Mouse (Mus musculus): ENCODE data around the gene Cped1.

Cped1 gene

DNA sequence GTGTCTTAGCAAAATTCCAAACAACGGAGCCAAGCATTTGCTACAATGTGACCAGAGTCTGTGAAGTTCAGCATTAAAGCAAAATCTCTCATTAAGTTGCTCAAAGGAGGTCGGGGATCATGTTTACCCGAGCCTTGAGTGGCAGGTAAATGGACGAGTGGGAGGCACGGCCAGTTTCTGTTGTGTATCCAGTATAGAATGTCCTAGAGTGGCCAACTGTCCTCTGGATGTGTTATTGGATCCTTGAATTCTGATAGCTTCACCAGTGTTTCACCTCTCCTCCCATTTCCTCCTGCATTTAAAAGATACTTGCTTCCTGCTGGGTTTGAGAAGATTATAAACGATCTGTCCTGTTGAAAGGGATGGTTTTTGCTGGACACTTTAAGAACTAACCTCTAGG is 14.4 kb downstream of the Cped1 start:
- no peak for DNase-seq (ENCODE audit: low spot score)

- no peak for DNase-seq (ENCODE audit: low spot score)
Observed at GRCm38 (mm10) chr6:22000881-22001280, 15.2 kb downstream of the Cped1 start.

DNA sequence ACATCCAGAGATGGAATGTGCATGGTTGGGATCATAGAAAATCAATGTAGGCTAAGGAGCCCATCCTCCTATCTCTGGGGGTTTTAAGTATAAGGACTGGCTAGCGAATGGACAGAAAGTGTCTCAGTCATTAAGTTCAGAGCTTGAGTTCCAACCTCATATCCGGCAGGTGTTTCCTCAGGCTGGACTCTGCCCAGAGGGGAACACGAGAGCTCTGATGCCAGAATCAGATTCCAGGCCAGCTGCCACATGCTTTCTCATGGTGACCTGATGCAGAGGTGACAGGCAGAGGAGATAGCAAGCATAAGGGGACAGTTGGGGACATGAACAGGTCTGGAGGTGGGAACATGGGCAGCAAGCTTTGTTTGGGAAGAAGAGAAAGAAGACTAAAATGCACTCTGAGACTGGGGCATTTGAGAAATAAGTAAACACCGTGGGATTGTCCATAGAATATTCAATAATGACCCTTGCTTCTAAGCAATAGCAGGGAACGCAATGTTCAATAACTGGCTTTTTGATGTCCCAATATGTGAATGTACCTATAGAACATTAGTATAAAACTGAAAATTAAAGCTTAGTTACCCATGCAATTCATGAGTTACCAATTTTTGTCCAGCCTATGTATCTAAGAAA is 15.7 kb downstream of the Cped1 start:
- DNase-seq (ENCODE audit: low spot score): no peak

- peak; percentile 43 for DNase-seq (ENCODE audit: low spot score)
Observed at GRCm38 (mm10) chr6:22002521-22003199, 16.9 kb downstream of the Cped1 start.

DNA sequence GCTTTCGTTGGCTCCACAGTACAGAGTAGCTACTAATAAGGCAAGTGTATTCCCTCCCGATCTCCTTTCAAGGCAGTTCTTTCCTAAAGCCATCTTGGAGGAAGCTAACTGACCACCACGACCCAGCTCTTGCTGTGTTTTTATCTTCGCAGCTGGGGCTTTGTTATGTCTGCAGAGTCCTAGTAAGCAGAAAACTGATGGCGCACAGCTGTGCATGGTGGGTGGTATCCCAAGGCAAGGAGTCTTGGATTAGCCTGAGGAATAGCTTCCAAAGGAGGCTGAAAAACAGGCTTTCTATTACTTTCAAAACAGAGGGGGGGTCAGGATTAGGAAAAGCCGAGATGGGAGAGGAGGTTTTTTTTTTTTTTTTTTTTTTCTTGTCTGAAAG is 17.5 kb downstream of the Cped1 start:
- DNase-seq (ENCODE audit: low spot score): peak; percentile 70

GRCm38 (mm10) chr6:22003959-22004543 is 18.3 kb downstream of the Cped1 start:
- no peak for DNase-seq (ENCODE audit: low spot score)

DNA sequence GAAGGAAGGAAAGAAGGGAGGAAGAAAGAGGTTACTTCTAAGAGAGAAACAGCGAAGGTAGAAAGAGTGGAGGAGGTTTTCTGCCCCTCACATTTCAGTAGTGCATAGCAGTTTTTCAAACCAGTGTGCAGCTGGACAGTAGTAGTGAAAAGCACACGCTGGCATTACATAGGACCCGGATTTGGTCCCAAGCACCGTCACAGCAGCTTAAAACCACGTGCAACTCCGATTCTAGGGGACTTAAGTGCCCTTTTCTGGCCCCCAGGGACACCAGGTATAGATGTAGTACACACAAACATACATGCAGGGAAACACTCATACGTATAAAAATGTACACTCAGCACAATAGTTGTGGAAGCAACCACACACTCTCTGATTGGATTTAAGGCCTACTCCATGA is 22.6 kb downstream of the Cped1 start:
- DNase-seq (ENCODE audit: low spot score): no peak

DNA sequence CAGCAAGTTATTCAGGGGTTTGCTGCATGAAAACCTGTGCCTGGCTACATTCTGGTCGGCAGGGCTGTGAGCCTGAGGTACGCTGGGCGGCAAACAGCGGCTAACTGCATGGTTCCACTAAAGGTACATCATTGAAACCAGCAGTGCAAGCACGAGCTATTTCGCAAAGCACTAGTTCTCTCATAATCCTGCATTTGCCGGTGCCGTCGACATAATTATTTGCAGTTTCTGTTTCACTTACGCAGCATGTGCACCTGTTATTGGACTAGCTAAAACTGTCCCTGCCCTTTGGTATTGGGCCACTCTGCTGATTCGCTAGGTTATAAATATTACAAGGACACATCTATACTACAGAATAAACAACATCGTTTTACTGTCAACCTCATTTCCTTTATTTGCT is 24.5 kb downstream of the Cped1 start:
- DNase-seq (ENCODE audit: low spot score): no peak

GRCm38 (mm10) chr6:22010761-22011281 is 25.1 kb downstream of the Cped1 start:
- no peak for DNase-seq (ENCODE audit: low spot score)

- no peak for DNase-seq (ENCODE audit: low spot score)
Observed at GRCm38 (mm10) chr6:22011546-22011945, 25.8 kb downstream of the Cped1 start.

DNA sequence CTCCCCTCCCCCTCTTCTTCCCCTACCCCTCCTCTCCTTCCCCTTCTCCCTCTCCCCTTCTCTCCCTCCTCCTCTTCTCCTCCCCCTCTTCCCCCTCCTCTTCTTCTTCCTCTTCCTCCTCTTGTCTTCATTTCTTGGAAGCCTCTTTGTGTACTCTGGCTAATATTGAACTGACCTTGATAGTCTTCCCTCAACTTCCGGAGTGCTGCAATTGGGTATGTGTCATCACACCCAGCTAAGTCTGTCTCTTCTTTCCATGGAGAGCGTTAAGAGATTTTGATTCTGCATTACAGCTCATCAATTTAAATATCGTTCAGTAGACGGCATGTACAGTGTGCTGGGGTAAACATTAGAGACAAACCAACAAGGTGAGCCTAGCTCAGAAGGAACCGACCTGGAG is 26.4 kb downstream of the Cped1 start:
- no peak for DNase-seq (ENCODE audit: low spot score)

- no peak for DNase-seq (ENCODE audit: low spot score)
Observed at GRCm38 (mm10) chr6:22012501-22012900, 26.8 kb downstream of the Cped1 start.

- no peak for DNase-seq (ENCODE audit: low spot score)
Observed at GRCm38 (mm10) chr6:22013394-22013793, 27.7 kb downstream of the Cped1 start.

- DNase-seq (ENCODE audit: low spot score): no peak
Observed at GRCm38 (mm10) chr6:22014291-22014911, 28.7 kb downstream of the Cped1 start.

DNA sequence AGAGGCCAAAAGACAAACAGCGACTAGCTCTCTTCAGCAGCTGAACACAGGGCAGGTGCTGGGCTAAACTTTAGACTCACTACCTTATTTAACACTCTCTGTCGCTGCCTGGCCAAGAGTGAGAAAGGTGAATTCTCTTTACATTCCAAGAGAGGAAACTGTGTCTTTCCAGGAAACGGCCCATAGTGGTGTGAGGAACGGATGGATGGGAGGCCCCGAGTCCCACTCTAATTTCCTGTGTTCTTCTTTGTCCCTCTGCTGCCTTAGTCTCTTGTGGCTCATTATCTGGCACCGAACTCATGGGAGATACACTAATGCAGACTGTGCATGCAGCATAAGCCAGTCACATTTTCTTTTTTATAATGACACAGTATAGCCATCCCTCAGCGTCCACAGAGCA is 31.9 kb downstream of the Cped1 start:
- DNase-seq (ENCODE audit: low spot score): no peak

GRCm38 (mm10) chr6:22018768-22019445 is 33.2 kb downstream of the Cped1 start:
- no peak for DNase-seq (ENCODE audit: low spot score)

DNA sequence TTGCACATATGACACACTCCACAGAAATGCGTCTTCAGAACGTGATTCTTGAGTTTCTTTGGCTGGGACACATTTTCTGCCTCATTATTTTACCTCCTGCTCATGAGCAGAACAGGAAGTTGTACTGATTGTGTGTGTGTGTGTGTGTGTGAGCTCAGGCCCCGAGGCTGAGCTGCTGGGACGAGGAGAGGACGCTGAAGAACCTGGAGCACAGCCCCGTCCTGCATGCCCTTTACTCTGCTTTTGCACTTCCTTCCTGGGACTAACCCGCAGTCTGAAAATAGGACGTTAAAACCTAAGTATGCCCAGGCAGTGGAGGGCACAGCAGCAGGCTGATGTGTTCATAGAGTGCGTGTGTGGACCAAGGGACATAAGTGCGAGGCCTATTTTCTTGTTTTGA is 33.9 kb downstream of the Cped1 start:
- DNase-seq (ENCODE audit: low spot score): no peak

DNA sequence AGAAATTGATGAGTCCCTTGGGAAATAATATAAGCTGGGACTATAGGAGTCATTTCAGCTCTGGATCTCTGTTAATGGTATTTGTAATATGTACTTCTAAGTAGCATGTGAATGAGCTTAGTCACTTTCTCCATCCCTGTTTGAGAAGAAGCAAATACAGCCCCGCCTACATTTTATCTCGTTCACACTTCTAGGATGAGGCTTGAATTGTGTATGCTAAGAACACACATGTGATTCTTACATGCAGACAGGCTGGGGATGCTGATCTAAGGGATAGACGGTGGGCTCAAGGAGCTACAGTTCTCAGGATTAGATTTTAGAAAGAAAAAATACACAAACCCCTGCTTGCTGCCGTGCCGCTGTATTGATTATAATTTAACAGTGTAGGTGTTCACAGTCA is 35.0 kb downstream of the Cped1 start:
- DNase-seq (ENCODE audit: low spot score): no peak

- no peak for DNase-seq (ENCODE audit: low spot score)
Observed at GRCm38 (mm10) chr6:22021315-22021714, 35.6 kb downstream of the Cped1 start.

- no peak for DNase-seq (ENCODE audit: low spot score)
Observed at GRCm38 (mm10) chr6:22024168-22024567, 38.5 kb downstream of the Cped1 start.

- no peak for DNase-seq (ENCODE audit: low spot score)
Observed at GRCm38 (mm10) chr6:22025584-22026357, 40.1 kb downstream of the Cped1 start.

DNA sequence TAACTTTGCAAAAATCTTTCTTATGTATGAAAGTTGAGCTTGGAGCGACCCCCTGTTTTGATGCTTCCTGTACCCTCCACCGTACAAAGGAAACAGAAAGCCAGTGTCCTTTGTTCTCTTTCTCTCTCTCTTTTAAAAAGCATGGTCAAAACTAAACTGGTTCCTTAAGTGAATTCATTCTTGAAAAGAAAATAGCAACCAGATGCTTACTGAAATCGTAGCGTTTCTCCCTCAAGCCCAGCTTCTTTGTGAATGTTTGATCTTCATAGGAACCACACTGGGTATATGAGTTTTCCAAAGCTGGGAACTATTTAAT is 40.6 kb downstream of the Cped1 start:
- no peak for DNase-seq (ENCODE audit: low spot score)

All from urinary bladder, postnatal 14 days (tissue).